Comparison of ENCODE assay signal across 8 mouse cellular contexts in genomic region chr5:146963118-146963936, GRCm38 (mm10). TPM values are rescaled to one million over a fixed set of nuclear protein-coding genes. Genes with fewer than 3 reads are reported as not detected.
DNase-seq lines count a peak whose midpoint lies in the region; ATAC-seq and TF ChIP-seq lines count a peak whose summit lies in the region.

Gene Mtif3 (minus strand): TSS chr5:146963800.

- H3K36me3 ChIP-seq in C2C12 (ENCODE audit: control insufficient read depth, insufficient read depth): peaks cover 23% of the 10 kb centered on the region
- H3K36me3 ChIP-seq in erythroblast, embryonic 14.5 days (ENCODE audit: control insufficient read depth): peaks cover 26% of the 10 kb centered on the region
- H3K36me3 ChIP-seq in heart, embryonic 11.5 days (ENCODE audit: control insufficient read depth, insufficient read depth, low read length): peaks cover 5% of the 10 kb centered on the region; the same call in 1 of the 2 replicates
- H3K36me3 ChIP-seq in kidney, postnatal 0 days (ENCODE audit: insufficient read depth, low read length): peaks cover 6% of the 10 kb centered on the region; the same call in 1 of the 2 replicates
- H3K36me3 ChIP-seq in liver, embryonic 11.5 days (ENCODE audit: control insufficient read depth, insufficient read depth, low read length): peaks cover 8% of the 10 kb centered on the region; the same call in 1 of the 2 replicates
- H3K36me3 ChIP-seq in stomach, embryonic 14.5 days (ENCODE audit: control insufficient read depth, insufficient read depth, low read length): peaks cover 11% of the 10 kb centered on the region

- H3K9me3 ChIP-seq in erythroblast, embryonic 14.5 days (ENCODE audit: control insufficient read depth, low read length): no peaks in the 10 kb centered on the region
- no peaks in the 10 kb centered on the region for H3K9me3 ChIP-seq in heart, embryonic 11.5 days (replicated peaks; ENCODE audit: control insufficient read depth, low read length)
- H3K9me3 ChIP-seq in kidney, postnatal 0 days (replicated peaks; ENCODE audit: low read length): no peaks in the 10 kb centered on the region
- no peaks in the 10 kb centered on the region for H3K9me3 ChIP-seq in liver, embryonic 11.5 days (ENCODE audit: control insufficient read depth, low read length)
- H3K9me3 ChIP-seq in stomach, embryonic 14.5 days (ENCODE audit: control insufficient read depth, low read depth, low read length): no peaks in the 10 kb centered on the region

- H3ac ChIP-seq in C2C12 (ENCODE audit: control insufficient read depth, insufficient read length, low read depth): peak within 1 kb of the TSS; percentile 99

- no peak for TF ChIP-seq CTCF in C2C12 (IDR thresholded peaks at IDR 0.05; ENCODE audit: control insufficient read depth, insufficient read depth, insufficient read length)
- TF ChIP-seq CTCF in brain, embryonic 14.5 days (IDR thresholded peaks at IDR 0.05; ENCODE audit: borderline replicate concordance, extremely low read depth, insufficient read depth, insufficient read length): no peak
- TF ChIP-seq CTCF in kidney, postnatal 0 days (IDR thresholded peaks at IDR 0.05; ENCODE audit: low read depth): no peak

- peak within 1 kb of the TSS; percentile 85 for H3K4me3 ChIP-seq in C2C12 (ENCODE audit: insufficient read depth, poor library complexity, severe bottlenecking)
- H3K4me3 ChIP-seq in erythroblast, embryonic 14.5 days (replicated peaks): peak within 1 kb of the TSS; percentile 78
- H3K4me3 ChIP-seq in heart, embryonic 11.5 days (ENCODE audit: low read depth, low read length): peak within 1 kb of the TSS; percentile 90
- H3K4me3 ChIP-seq in kidney, postnatal 0 days (replicated peaks; ENCODE audit: low read depth, low read length): peak within 1 kb of the TSS; percentile 92
- peak within 1 kb of the TSS; percentile 70 for H3K4me3 ChIP-seq in liver, embryonic 11.5 days (ENCODE audit: low read depth, low read length)
- H3K4me3 ChIP-seq in stomach, embryonic 14.5 days (ENCODE audit: low read depth, low read length): peak within 1 kb of the TSS; percentile 94

- ATAC-seq in heart, embryonic 11.5 days (replicated peaks; ENCODE audit: insufficient number of reproducible peaks, low FRiP score, low TSS enrichment): peak; percentile 68
- peak; percentile 90 for ATAC-seq in kidney, postnatal 0 days (replicated peaks; ENCODE audit: low FRiP score, low read depth)
- peak; percentile 87 for ATAC-seq in liver, embryonic 11.5 days (replicated peaks; ENCODE audit: low FRiP score)
- ATAC-seq in stomach, embryonic 14.5 days (ENCODE audit: insufficient number of reproducible peaks, insufficient read depth, low FRiP score, low read depth): peak; percentile 82; the same call in 1 of the 2 replicates

- peak within 1 kb of the TSS; percentile 91 for H3K9ac ChIP-seq in heart, embryonic 11.5 days (ENCODE audit: low read depth, low read length)
- peak within 1 kb of the TSS; percentile 82 for H3K9ac ChIP-seq in kidney, postnatal 0 days (ENCODE audit: low read depth, low read length)
- peak within 1 kb of the TSS; percentile 72 for H3K9ac ChIP-seq in liver, embryonic 11.5 days (ENCODE audit: low read depth, low read length)
- peak within 1 kb of the TSS; percentile 69 for H3K9ac ChIP-seq in stomach, embryonic 14.5 days (replicated peaks; ENCODE audit: low read depth, low read length)

- peaks cover 21% of the 10 kb centered on the region for H3K4me1 ChIP-seq in erythroblast, embryonic 14.5 days (ENCODE audit: control insufficient read depth)
- H3K4me1 ChIP-seq in heart, embryonic 11.5 days (ENCODE audit: control insufficient read depth, insufficient read depth, low read length): peaks cover 6% of the 10 kb centered on the region
- no peaks in the 10 kb centered on the region for H3K4me1 ChIP-seq in kidney, postnatal 0 days (replicated peaks; ENCODE audit: insufficient read depth, low read length)
- peaks cover 5% of the 10 kb centered on the region; the same call in 1 of the 2 replicates for H3K4me1 ChIP-seq in liver, embryonic 11.5 days (replicated peaks; ENCODE audit: control insufficient read depth, insufficient read depth, low read length)
- peaks cover 6% of the 10 kb centered on the region for H3K4me1 ChIP-seq in stomach, embryonic 14.5 days (ENCODE audit: control insufficient read depth, insufficient read depth, low read length)

- H3K4me2 ChIP-seq in heart, embryonic 11.5 days: peak within 1 kb of the TSS; percentile 79
- peak within 1 kb of the TSS; percentile 62 for H3K4me2 ChIP-seq in kidney, postnatal 0 days (ENCODE audit: low read length)
- peak within 1 kb of the TSS; percentile 74 for H3K4me2 ChIP-seq in liver, embryonic 11.5 days
- H3K4me2 ChIP-seq in stomach, embryonic 14.5 days (replicated peaks; ENCODE audit: low read depth, low read length): peak within 1 kb of the TSS; percentile 66

- peaks cover 1% of the 10 kb centered on the region for H3K79me3 ChIP-seq in C2C12 (ENCODE audit: low read depth)

- peak; percentile 97 for DNase-seq in brain, embryonic 14.5 days (ENCODE audit: low read depth)
- DNase-seq in kidney, postnatal 0 days (ENCODE audit: low spot score): peak; percentile 93
- peak; percentile 86 for DNase-seq in liver, embryonic 11.5 days (ENCODE audit: low spot score)
- DNase-seq in naive thymus-derived CD4-positive, alpha-beta T cell, adult 2 months (ENCODE audit: low read depth): peak; percentile 89

- 2% methylated on average over 46 of the region's 46 CpGs for WGBS in heart, embryonic 11.5 days (ENCODE audit: insufficient replicate concordance)
- 1% methylated on average over 45 of the region's 46 CpGs for WGBS in kidney, postnatal 0 days
- WGBS in liver, embryonic 11.5 days: 1% methylated on average over 46 of the region's 46 CpGs
- 1% methylated on average over 46 of the region's 46 CpGs for WGBS in stomach, embryonic 14.5 days

- no peaks in the 10 kb centered on the region for H3K27me3 ChIP-seq in C2C12 (ENCODE audit: control insufficient read depth, insufficient read depth, insufficient read length)
- H3K27me3 ChIP-seq in erythroblast, embryonic 14.5 days (ENCODE audit: control insufficient read depth): no peaks in the 10 kb centered on the region
- no peaks in the 10 kb centered on the region; the same call in 1 of the 2 replicates for H3K27me3 ChIP-seq in heart, embryonic 11.5 days (ENCODE audit: control insufficient read depth, insufficient read depth, low read length)
- H3K27me3 ChIP-seq in kidney, postnatal 0 days (ENCODE audit: insufficient read depth, low read length): no peaks in the 10 kb centered on the region
- no peaks in the 10 kb centered on the region for H3K27me3 ChIP-seq in liver, embryonic 11.5 days (replicated peaks; ENCODE audit: control insufficient read depth, insufficient read depth, low read length)
- H3K27me3 ChIP-seq in stomach, embryonic 14.5 days (ENCODE audit: control insufficient read depth, insufficient read depth, low read length): no peaks in the 10 kb centered on the region

- H3K27ac ChIP-seq in heart, embryonic 11.5 days (ENCODE audit: low read depth, low read length): no peak within 1 kb of the TSS
- peak within 1 kb of the TSS; percentile 60; the same call in 1 of the 2 replicates for H3K27ac ChIP-seq in kidney, postnatal 0 days
- no peak within 1 kb of the TSS for H3K27ac ChIP-seq in liver, embryonic 11.5 days (ENCODE audit: low read depth, low read length)
- peak within 1 kb of the TSS; percentile 61; the same call in 1 of the 2 replicates for H3K27ac ChIP-seq in stomach, embryonic 14.5 days (ENCODE audit: low read length)

- H3K79me2 ChIP-seq in C2C12 (ENCODE audit: control insufficient read depth, insufficient read depth): peaks cover 11% of the 10 kb centered on the region

- TF ChIP-seq POLR2A in brain, embryonic 14.5 days (IDR thresholded peaks at IDR 0.05; ENCODE audit: borderline replicate concordance, extremely low read depth, insufficient read depth, insufficient read length, poor library complexity, severe bottlenecking): peak; percentile 38; the same call in 1 of the 2 replicates

TF ChIP-seq in C2C12, 6 proteins besides CTCF, POLR2A, EP300 and RAD21:
- TF ChIP-seq MYOG (IDR thresholded peaks at IDR 0.05; ENCODE audit: control insufficient read depth, extremely low read depth, insufficient read length): no peak
- no peak for TF ChIP-seq CEBPB (IDR thresholded peaks at IDR 0.05; ENCODE audit: low read depth)
- no peak for TF ChIP-seq USF1 (IDR thresholded peaks at IDR 0.05; ENCODE audit: low read depth)
- TF ChIP-seq MYOD1 (IDR thresholded peaks at IDR 0.05; ENCODE audit: control insufficient read depth, insufficient read length, low read depth): no peak
- no peak for TF ChIP-seq MAX (IDR thresholded peaks at IDR 0.05)
- TF ChIP-seq FOSL1 (IDR thresholded peaks at IDR 0.05; ENCODE audit: insufficient read depth, low read length, poor library complexity, severe bottlenecking): no peak
TF ChIP-seq in C2C12: peak in this region for 0.

RNA-seq across cellular contexts. Expression of gene Mtif3, which starts in this region (rescaled TPM):
- polyA plus RNA-seq in C2C12 (2012; fragmentation: generic; extraction: Trizol): 17.1 TPM
- polyA plus RNA-seq in brain, embryonic 14.5 days (2012; rRNA removed): 15.5 and 16.6 TPM in 2 replicates
- polyA plus RNA-seq in erythroblast, embryonic 14.5 days (2012): 0.55 and 0.79 TPM in 2 replicates
- polyA plus RNA-seq in heart, embryonic 11.5 days (2014; fragmentation: Nextera tagmentation; extraction: Ambion mirVana): 20.7 and 23.0 TPM in 2 replicates
- polyA plus RNA-seq in kidney, postnatal 0 days (2015; fragmentation: Nextera tagmentation; extraction: Ambion mirVana): 30.6 and 32.3 TPM in 2 replicates
- polyA plus RNA-seq in liver, embryonic 11.5 days (2014; fragmentation: Nextera tagmentation; extraction: Ambion mirVana): 23.2 and 25.0 TPM in 2 replicates
- 28.6 and 29.9 TPM in 2 replicates for polyA plus RNA-seq in stomach, embryonic 14.5 days (2014; fragmentation: Nextera tagmentation; extraction: Ambion mirVana)

Comparison
In these comparisons a context has a peak if more than half of its experiments do, and no peak if none do; other contexts are left out.
1. H3K27ac ChIP-seq: peak in kidney, postnatal 0 days (single experiment) and stomach, embryonic 14.5 days (single experiment); none in heart, embryonic 11.5 days (single experiment) and liver, embryonic 11.5 days (single experiment).
2. Peak in every context shown above with its lines, with median percentiles within 50 percentile points of each other: H3K4me3 ChIP-seq, DNase-seq, ATAC-seq, H3K4me2 ChIP-seq and H3K9ac ChIP-seq.